Mouse (Mus musculus): ENCODE results near the gene Hic1.
"Not testable (repeated sequence)": the region's sequence is repeated elsewhere in the genome, so short reads cannot be mapped to it uniquely, and the experiment has no call there.

Gene Hic1

GRCm38 (mm10) chr11:75193256-75194071 lies 24.1 kb upstream of the Hic1 start, which contains the start of gene Rtn4rl1:
Gene Rtn4rl1 (plus strand): TSS chr11:75193783.
- no peak for DNase-seq (ENCODE audit: extremely low read depth, insufficient read length, low spot score)

GRCm38 (mm10) chr11:75192336-75193214 lies 23.3 kb upstream of the Hic1 start:
- no peak for DNase-seq (ENCODE audit: extremely low read depth, insufficient read length, low spot score)

GRCm38 (mm10) chr11:75191841-75192240 lies 22.5 kb upstream of the Hic1 start:
- no peak for DNase-seq (ENCODE audit: extremely low read depth, insufficient read length, low spot score)

GRCm38 (mm10) chr11:75190905-75191441 lies 21.7 kb upstream of the Hic1 start, which contains the start of gene Dph1:
Gene Dph1 (minus strand): TSS chr11:75191241.
- DNase-seq (ENCODE audit: extremely low read depth, insufficient read length, low spot score): no peak

DNA sequence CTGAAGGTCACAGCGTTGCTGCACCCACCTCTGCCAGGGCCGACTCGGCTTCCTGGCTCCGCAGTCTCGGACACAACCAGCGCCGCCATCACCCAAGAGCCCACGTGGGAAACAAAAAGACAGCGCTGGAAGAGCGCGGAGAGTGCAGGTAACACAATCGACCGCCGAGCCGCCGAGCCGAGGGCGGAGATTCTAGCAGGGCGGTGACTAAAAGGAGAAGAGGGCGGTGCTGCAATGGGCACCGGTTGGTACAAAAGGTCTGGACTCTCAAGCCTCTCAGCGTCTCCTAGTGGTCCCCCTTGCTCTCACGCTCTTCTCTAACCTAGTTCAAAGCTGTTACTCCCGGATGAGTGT lies 21.0 kb upstream of the Hic1 start:
- DNase-seq (ENCODE audit: extremely low read depth, insufficient read length, low spot score): peak; percentile 90

DNA sequence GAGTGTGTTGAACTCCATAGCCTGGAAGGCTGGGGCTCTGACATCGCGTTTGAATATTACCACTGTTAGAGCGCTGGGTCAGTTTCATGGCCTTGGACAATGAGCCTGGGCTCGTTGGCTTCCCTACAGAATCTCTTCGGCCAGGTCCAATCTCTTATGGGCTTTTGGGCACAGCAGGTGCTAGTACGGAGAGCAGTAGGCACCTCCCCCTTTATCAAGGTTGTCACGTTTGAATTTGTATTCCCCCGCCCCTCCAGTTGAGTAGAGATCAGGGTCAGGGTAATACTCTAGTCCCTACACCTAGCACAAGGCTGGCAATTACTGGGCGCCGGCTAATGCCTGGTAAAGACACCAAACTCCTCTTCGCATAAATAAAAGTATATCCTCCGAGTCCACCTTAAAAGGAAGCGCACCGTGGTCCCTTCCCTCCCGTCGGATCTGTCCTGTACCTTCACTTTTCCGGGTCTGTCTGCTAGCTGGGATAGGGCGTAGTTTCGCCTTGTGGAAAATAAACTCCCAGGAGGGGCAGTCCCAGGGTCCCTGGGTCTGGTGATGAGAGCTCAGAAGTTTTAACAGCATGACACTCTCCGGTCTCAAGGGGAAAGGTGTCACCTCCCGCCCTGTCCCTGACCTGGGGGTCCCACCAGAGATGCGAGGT lies 20.5 kb upstream of the Hic1 start:
- no peak for DNase-seq (ENCODE audit: extremely low read depth, insufficient read length, low spot score)

GRCm38 (mm10) chr11:75184986-75185385 lies 15.7 kb upstream of the Hic1 start:
- no peak for DNase-seq (ENCODE audit: extremely low read depth, insufficient read length, low spot score)

GRCm38 (mm10) chr11:75184573-75184972 lies 15.3 kb upstream of the Hic1 start:
- DNase-seq (ENCODE audit: extremely low read depth, insufficient read length, low spot score): no peak

DNA sequence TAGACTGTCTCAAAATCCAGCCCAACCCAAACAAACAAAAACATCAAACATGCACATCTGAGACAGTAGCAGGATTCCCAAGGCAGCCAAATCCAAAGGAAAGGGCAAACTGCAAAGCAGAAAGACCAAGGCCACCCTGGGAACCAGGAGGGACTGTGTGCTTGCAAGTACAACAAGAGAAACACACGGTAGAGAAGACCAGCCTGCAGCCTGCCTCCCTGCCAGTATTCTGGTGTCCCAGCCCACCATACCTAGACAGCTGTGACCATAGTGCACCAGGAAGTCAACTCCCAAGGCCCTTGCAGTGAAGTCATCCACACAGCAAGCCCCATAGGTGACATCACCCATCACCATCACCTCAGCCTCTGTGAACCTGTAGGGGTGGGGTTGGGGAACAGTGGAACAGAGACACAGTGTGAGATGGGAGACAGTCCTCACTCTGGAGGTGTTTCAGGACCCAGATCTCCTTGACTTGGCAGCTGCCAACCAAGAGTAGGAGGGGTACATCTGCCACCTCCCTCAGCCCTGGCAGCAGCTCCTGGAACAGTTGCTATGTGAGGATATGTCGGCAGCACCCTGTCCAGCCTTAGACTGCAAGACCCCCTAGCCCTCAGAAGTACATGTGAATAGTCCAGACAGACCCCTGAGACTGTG lies 14.7 kb upstream of the Hic1 start:
- no peak for DNase-seq (ENCODE audit: extremely low read depth, insufficient read length, low spot score)

- peak; percentile 93 for DNase-seq (ENCODE audit: extremely low read depth, insufficient read length, low spot score)
These were observed 9.4 kb upstream of the Hic1 start, which contains the start of gene Ovca2 for GRCm38 (mm10) chr11:75178672-75179208. Gene Ovca2 (minus strand): TSS chr11:75178835.

DNA sequence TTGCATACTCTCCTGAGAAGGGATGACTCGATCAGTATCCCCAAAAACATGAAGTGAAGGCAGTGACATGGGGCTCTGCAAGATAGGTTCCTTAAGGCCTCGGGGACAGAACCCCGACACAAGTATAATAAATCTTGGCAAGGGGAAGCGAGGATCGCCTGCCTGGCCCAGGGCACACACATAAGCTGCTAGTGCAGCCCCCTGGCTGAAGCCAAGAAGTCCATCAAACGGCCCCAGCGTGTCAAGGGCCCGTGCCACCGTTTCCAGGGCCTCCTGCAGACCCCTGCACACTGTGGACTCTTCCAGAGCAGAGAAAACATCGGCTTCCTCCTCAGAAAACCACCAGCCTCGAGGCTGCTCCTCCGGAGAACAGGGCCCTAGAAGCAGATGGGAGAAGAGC lies 8.7 kb upstream of the Hic1 start:
- no peak for DNase-seq (ENCODE audit: extremely low read depth, insufficient read length, low spot score)

DNA sequence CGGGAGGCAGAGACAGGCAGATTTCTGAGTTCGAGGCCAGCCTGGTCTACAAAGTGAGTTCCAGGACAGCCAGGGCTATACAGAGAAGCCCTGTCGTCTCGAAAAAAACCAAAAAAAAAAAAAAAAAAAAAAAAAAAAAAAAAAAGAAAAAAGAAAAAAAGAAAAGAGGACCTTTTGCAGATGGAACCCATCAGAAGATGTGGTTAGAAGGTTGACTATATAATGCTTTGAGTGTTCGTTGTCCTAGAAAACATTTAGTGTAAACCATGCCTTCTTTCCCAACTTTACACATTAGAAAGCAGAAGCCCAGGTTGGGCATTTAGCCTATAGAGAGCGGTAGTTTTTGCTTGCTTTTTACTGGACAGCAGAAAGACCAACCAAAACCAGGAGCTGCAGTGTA lies 5.3 kb upstream of the Hic1 start:
- DNase-seq (ENCODE audit: extremely low read depth, insufficient read length, low spot score): not testable (repeated sequence)

DNA sequence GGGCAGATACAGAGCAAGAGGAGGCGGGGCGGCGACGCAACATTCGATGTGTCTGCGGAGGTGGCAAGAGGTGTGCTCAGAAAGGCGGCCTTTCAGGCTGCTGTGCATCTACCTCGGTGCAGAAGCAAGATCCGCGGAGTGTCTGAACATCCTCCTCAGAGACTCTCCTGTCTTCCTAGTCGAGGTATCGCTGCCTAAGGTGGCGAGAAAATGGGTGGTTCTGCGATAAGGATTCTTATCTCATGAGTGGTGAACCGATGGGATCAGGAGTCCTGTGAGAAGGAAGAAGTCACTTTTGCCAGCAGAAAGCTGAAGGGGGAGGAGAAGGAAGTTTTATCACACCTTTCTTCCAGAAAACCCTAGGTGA lies 4.5 kb upstream of the Hic1 start:
- DNase-seq (ENCODE audit: extremely low read depth, insufficient read length, low spot score): no peak

- no peak for DNase-seq (ENCODE audit: extremely low read depth, insufficient read length, low spot score)
These were observed 3.9 kb upstream of the Hic1 start for GRCm38 (mm10) chr11:75173095-75173798.

GRCm38 (mm10) chr11:75172151-75173094 lies 3.1 kb upstream of the Hic1 start:
- no peak for DNase-seq (ENCODE audit: extremely low read depth, insufficient read length, low spot score)

DNA sequence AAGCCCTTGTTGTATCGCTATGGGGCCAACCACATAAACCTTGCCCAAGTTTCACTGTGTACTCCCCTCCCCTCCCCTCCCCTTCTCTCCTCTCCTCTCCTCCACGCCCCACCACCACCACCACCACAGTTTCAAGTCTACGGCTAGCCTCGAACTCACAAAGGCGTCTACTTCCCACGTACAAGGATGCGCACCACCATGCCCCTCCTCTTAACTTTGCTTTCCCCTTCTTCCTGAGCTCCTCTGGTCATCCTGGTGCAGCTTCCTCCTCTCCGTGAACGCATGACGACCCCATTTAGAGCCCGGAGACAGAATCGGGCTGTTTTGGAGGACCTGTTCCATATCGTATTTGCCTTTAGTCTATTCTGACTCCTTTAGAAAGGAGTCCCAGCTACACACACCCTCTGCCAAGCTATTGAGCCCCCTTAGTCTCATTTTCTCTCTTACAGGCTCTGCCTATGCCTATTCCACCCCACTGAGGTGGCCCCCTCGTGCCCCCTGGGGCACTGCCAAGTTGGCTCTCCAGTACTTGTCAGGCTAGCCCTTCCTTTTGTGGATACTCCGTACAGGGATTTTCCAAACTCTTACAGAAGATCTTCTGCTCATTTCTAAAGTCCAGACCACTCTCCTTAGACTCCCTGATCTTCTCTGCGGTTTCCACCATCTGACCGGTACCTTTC lies 2.0 kb upstream of the Hic1 start:
- DNase-seq (ENCODE audit: extremely low read depth, insufficient read length, low spot score): no peak

DNA sequence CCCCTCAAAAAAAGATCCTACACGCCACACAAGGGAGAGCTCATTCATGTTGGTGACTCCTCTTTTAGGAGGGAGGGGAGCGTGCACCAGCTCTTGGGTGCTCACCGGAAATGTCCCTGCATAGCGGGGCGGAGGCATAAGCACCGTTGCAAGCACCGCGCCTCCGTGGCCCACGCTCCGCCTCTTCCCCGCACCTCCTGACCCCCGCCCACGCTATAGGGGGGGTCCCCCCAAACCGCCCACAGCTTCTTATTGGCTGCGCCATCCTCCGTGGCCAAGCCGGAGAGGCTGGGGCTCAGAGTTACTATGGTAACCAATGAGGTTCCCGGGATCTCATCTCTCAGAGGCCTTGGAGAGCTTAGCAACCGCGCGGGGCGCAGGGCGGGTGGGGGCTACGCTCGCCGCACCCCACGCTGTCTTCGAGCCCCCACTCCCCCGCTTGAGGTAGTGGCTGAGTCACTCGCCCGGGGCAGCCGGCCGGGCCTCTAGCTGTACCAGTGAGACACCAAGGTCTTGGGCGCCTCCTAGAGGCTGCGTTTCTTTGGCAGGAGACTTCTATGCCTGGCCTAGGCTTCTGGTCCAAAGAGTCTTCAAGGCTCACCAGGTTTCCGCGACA lies 925 bp upstream of the Hic1 start:
- no peak for DNase-seq (ENCODE audit: extremely low read depth, insufficient read length, low spot score)
